Mouse (Mus musculus) heart, postnatal 10 days (tissue): ENCODE results near the gene Trmt10b. TPM values are rescaled to one million over a fixed set of nuclear protein-coding genes. Genes with fewer than 3 reads are reported as not detected.

Experiments
- DNase-seq, 2 experiments: peaks; one replicate each; pipeline ENCODE4 v3.0.0; 2021
- intact Hi-C: fragments of 180-260 bp; cut with DNase I; formaldehyde crosslinking; loops from one replicate; pipeline ENCODE4 v1.15.1; 2025
- total RNA-seq, 2 experiments: library from RNA; stranded (reverse); gene quantifications; 2 replicates each; pipeline ENCODE4 v1.2.3; 2021

Gene Trmt10b
- total RNA-seq, 2 experiments from 2014 or later, result 4.9 to 6.1 TPM

- intact Hi-C loops, result loop anchor here (2.0 to 5.0 kb wide), 2 partner anchors 18 to 191 kb away; partner anchors contain the start of gene Shb
Observed at GRCm38 (mm10) chr4:45341226-45341625, 44.3 kb downstream of the Trmt10b start.

DNA sequence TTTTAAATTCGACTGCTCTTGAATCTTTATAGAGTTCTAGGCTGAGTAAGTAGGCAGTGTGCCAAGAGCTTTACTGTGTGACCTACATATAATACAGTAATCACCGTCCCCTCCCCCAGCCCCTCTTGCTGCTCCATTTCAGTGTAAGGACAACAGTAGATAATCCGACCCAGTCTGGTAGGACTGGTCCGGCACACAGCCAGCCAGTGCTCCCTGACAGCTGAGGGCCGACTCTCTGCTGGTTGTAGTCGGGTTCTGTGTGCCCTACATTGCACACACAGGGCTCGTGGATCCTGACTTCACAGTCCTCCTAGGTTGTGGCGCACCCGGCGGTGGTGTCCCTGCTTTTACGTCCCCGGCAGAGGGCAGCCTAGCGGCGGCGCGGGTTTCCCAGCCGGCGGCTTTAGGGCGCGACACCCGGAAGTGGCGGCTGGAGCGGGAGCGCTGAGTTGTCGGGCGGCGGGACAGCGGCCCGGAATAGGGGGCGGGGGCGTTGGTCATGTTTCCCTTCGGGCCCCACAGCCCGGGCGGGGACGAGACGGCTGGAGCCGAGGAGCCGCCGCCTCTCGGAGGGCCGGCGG lies 44.8 kb downstream of the Trmt10b start, which contains the start of gene Dcaf10:
Dcaf10 (plus strand) TSS at position 433 of the 581 bp plus-strand sequence.
- intact Hi-C loops, result loop anchor here (1.0 to 5.0 kb wide), 3 partner anchors 19 to 191 kb away; partner anchors contain the start of gene Shb

More at GRCm38 (mm10) chr4:45341226-45341625, 44.3 kb downstream of the Trmt10b start:
- peak; percentile 4 to 7 for DNase-seq

GRCm38 (mm10) chr4:45342286-45343155 lies 45.6 kb downstream of the Trmt10b start, which contains the start of gene Exosc3:
Exosc3 (minus strand) TSS chr4:45342732.
- peak in 1 of 2 experiments; percentile 73 for DNase-seq
- intact Hi-C loops, result loop anchor here (1.0 to 5.0 kb wide), 2 partner anchors 65 to 190 kb away; partner anchors contain the start of gene Shb

More for the DNA sequence above, 44.8 kb downstream of the Trmt10b start, which contains the start of gene Dcaf10:
- DNase-seq, result peak; percentile 96

GRCm38 (mm10) chr4:45356653-45357052 lies 59.7 kb downstream of the Trmt10b start:
- no peak for DNase-seq
- intact Hi-C loops, result no loop called here

Other genes with a start within 250 kb of the Trmt10b start
- gene Fbxo10, start 212.5 kb upstream of the Trmt10b start, total RNA-seq, result 10 to 100 TPM; 15.3 to 19.7 TPM
- 100 to 1,000 TPM; 156 to 172 TPM for gene Tomm5, start 189.0 kb upstream of the Trmt10b start, total RNA-seq
- gene Frmpd1, start 112.3 kb upstream of the Trmt10b start, total RNA-seq, result under 1 TPM; 0.42 to 0.69 TPM
- 10 to 100 TPM; 19.8 to 21.0 TPM for gene Dcaf10, start 45.0 kb downstream of the Trmt10b start, total RNA-seq
- 10 to 100 TPM; 11.2 to 16.9 TPM for gene Exosc3, start 45.6 kb downstream of the Trmt10b start, total RNA-seq
- 100 to 1,000 TPM; 132 to 179 TPM for gene Slc25a51, start 111.6 kb downstream of the Trmt10b start, total RNA-seq
- 10 to 100 TPM; 67.9 to 71.6 TPM for gene Shb, start 235.3 kb downstream of the Trmt10b start, total RNA-seq